Mouse (Mus musculus): ENCODE data around the gene S100a14.

GRCm38 (mm10) chr3:90513796-90514590, 12.7 kb upstream of the S100a14 start, which contains the start of the genes S100a1 and S100a13:
- TF ChIP-seq CTCF (IDR thresholded peaks at IDR 0.05; ENCODE audit: extremely low read depth, insufficient read depth, low read length) (no peak), POLR2A (IDR thresholded peaks at IDR 0.05; ENCODE audit: extremely low read depth, insufficient read depth, low read length) (peak; percentile 73)

Measured in cortical plate, adult 2 months (tissue).